Mouse (Mus musculus) liver, embryonic 14.5 days (tissue): Measurements from ENCODE around the gene Lrrc7.

ENCODE experiments used
- CTCF ChIP-seq: IDR thresholded peaks from 2 replicates; pipeline ENCODE4 v1.5.1; 2016; ENCODE audit warnings: antibody characterized with exemption, low read depth, control low read depth
- EP300 ChIP-seq: IDR thresholded peaks from 2 replicates; pipeline ENCODE4 v1.6.1; 2016; ENCODE audit warnings: antibody characterized with exemption, low read depth

DNA sequence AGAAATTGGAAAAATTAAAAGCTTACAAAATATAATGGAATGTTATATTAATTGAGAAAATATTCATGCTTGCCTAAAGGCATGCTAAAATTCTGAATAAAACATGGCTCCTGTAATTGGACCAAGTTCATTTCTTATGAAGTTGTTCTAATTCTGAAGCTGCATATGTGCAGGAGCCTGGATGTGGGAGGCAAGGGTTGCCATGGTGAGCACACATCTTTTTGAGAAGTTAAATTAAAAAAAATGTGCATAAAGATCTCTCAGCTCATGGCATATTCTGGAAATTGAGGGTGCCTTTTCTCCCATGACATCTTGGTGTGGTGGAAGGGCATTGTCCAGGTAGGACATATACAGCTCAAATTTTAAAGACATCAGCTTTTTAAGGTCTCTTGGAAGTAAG is 3.4 kb downstream of the Lrrc7 start:
- TF ChIP-seq EP300 (no peak), CTCF (no peak)
